Mouse (Mus musculus): ENCODE measurements around the gene Dlg2. TPM values are rescaled to one million over a fixed set of nuclear protein-coding genes. Genes with fewer than 3 reads are reported as not detected.

The Dlg2 gene
- polyA plus RNA-seq, 1 experiment from 2014 or later, result 0.87 TPM

- H3K4me1 ChIP-seq (replicated peaks; ENCODE audit: insufficient read depth, low read length), result no peaks in the 10 kb centered on the region; the same call in 1 of the 2 replicates
- H3K9ac ChIP-seq (ENCODE audit: low read depth, low read length), result peak overlapping the region; percentile 98
- H3K27ac ChIP-seq, result peak overlapping the region; percentile 99
- no peaks in the 10 kb centered on the region for H3K9me3 ChIP-seq (replicated peaks; ENCODE audit: low read length)
- H3K4me3 ChIP-seq (replicated peaks; ENCODE audit: low read depth, low read length), result peak overlapping the region; percentile 94
- no peaks in the 10 kb centered on the region for H3K27me3 ChIP-seq (ENCODE audit: insufficient read depth, low read length)
- peak overlapping the region; percentile 60 for H3K4me2 ChIP-seq (ENCODE audit: low read length)
- WGBS, result under 1% methylated on average over 121 of the region's 123 CpGs
- 0 out of 2 replicates have a peak, but pooled peaks cover 4% of the 10 kb centered on the region for H3K36me3 ChIP-seq (ENCODE audit: insufficient read depth, low read length)
- peak; percentile 82 for ATAC-seq (replicated peaks; ENCODE audit: low FRiP score, low read depth)
- peak; percentile 53 for TF ChIP-seq CTCF (IDR thresholded peaks at IDR 0.05; ENCODE audit: low read depth)
- peak; percentile 75 for DNase-seq (ENCODE audit: low spot score)
Measured at GRCm38 (mm10) chr7:90443101-90444091, 33.1 kb upstream of the Dlg2 start.

GRCm38 (mm10) chr7:90444206-90444605 lies 32.3 kb upstream of the Dlg2 start:
- no peak for ATAC-seq (replicated peaks; ENCODE audit: low FRiP score, low read depth)
- 0 out of 2 replicates have a peak, but pooled peaks cover 4% of the 10 kb centered on the region for H3K36me3 ChIP-seq (ENCODE audit: insufficient read depth, low read length)
- no peaks in the 10 kb centered on the region for H3K27me3 ChIP-seq (ENCODE audit: insufficient read depth, low read length)
- no peak for TF ChIP-seq CTCF (IDR thresholded peaks at IDR 0.05; ENCODE audit: low read depth)
- H3K4me3 ChIP-seq (replicated peaks; ENCODE audit: low read depth, low read length), result peak overlapping the region; percentile 94
- peak overlapping the region; percentile 60 for H3K4me2 ChIP-seq (ENCODE audit: low read length)
- 0% methylated on average over 6 of the region's 6 CpGs for WGBS
- no peaks in the 10 kb centered on the region; the same call in 1 of the 2 replicates for H3K4me1 ChIP-seq (replicated peaks; ENCODE audit: insufficient read depth, low read length)
- H3K9me3 ChIP-seq (replicated peaks; ENCODE audit: low read length), result no peaks in the 10 kb centered on the region
- DNase-seq (ENCODE audit: low spot score), result no peak
- H3K9ac ChIP-seq (ENCODE audit: low read depth, low read length), result peak overlapping the region; percentile 98
- H3K27ac ChIP-seq, result no peak overlapping the region

GRCm38 (mm10) chr7:90456149-90456844 lies 20.2 kb upstream of the Dlg2 start:
- Histone ChIP-seq H3K27ac (peak overlapping the region; percentile 32), H3K4me1 (replicated peaks; ENCODE audit: insufficient read depth, low read length) (peaks cover 8% of the 10 kb centered on the region; the same call in 1 of the 2 replicates), H3K4me2 (ENCODE audit: low read length) (peak overlapping the region; percentile 58), H3K27me3 (ENCODE audit: insufficient read depth, low read length) (no peaks in the 10 kb centered on the region), H3K9me3 (replicated peaks; ENCODE audit: low read length) (no peaks in the 10 kb centered on the region), H3K9ac (ENCODE audit: low read depth, low read length) (peak overlapping the region; percentile 61), H3K36me3 (ENCODE audit: insufficient read depth, low read length) (no peaks in the 10 kb centered on the region; the same call in 1 of the 2 replicates), H3K4me3 (replicated peaks; ENCODE audit: low read depth, low read length) (peak overlapping the region; percentile 61)
- TF ChIP-seq CTCF (IDR thresholded peaks at IDR 0.05; ENCODE audit: low read depth), result no peak
- no peak for DNase-seq (ENCODE audit: low spot score)
- ATAC-seq (replicated peaks; ENCODE audit: low FRiP score, low read depth), result no peak
- 12% methylated on average over 7 of the region's 7 CpGs for WGBS

- H3K4me3 ChIP-seq (replicated peaks; ENCODE audit: low read depth, low read length), result peak within 1 kb of the TSS; percentile 61
- peaks cover 8% of the 10 kb centered on the region; the same call in 1 of the 2 replicates for H3K4me1 ChIP-seq (replicated peaks; ENCODE audit: insufficient read depth, low read length)
- ATAC-seq (replicated peaks; ENCODE audit: low FRiP score, low read depth) (peak; percentile 98), DNase-seq (ENCODE audit: low spot score) (peak; percentile 95)
- peak; percentile 32; the same call in 1 of the 2 replicates for TF ChIP-seq CTCF (IDR thresholded peaks at IDR 0.05; ENCODE audit: low read depth)
- H3K9ac ChIP-seq (ENCODE audit: low read depth, low read length), result peak within 1 kb of the TSS; percentile 61
- H3K36me3 ChIP-seq (ENCODE audit: insufficient read depth, low read length), result no peaks in the 10 kb centered on the region; the same call in 1 of the 2 replicates
- H3K27me3 ChIP-seq (ENCODE audit: insufficient read depth, low read length), result no peaks in the 10 kb centered on the region
- peak within 1 kb of the TSS; percentile 58 for H3K4me2 ChIP-seq (ENCODE audit: low read length)
- under 1% methylated on average over 41 of the region's 41 CpGs for WGBS
- H3K27ac ChIP-seq, result peak within 1 kb of the TSS; percentile 88
- H3K9me3 ChIP-seq (replicated peaks; ENCODE audit: low read length), result no peaks in the 10 kb centered on the region
Measured at GRCm38 (mm10) chr7:90456845-90457468, 19.5 kb upstream of the Dlg2 start, which contains the start of gene Tmem126a. Gene Tmem126a (minus strand): TSS chr7:90457229.

- Histone ChIP-seq H3K9ac (ENCODE audit: low read depth, low read length) (peak overlapping the region; percentile 61), H3K4me3 (replicated peaks; ENCODE audit: low read depth, low read length) (peak overlapping the region; percentile 61), H3K36me3 (ENCODE audit: insufficient read depth, low read length) (no peaks in the 10 kb centered on the region; the same call in 1 of the 2 replicates), H3K4me2 (ENCODE audit: low read length) (peak overlapping the region; percentile 58), H3K9me3 (replicated peaks; ENCODE audit: low read length) (no peaks in the 10 kb centered on the region), H3K27ac (peak overlapping the region; percentile 88), H3K27me3 (ENCODE audit: insufficient read depth, low read length) (no peaks in the 10 kb centered on the region), H3K4me1 (replicated peaks; ENCODE audit: insufficient read depth, low read length) (peaks cover 8% of the 10 kb centered on the region; the same call in 1 of the 2 replicates)
- 7% methylated on average over 10 of the region's 10 CpGs for WGBS
- TF ChIP-seq CTCF (IDR thresholded peaks at IDR 0.05; ENCODE audit: low read depth), result peak; percentile 51
- ATAC-seq (replicated peaks; ENCODE audit: low FRiP score, low read depth), result peak; percentile 37
- DNase-seq (ENCODE audit: low spot score), result peak; percentile 59
Measured at GRCm38 (mm10) chr7:90457517-90457916, 19.0 kb upstream of the Dlg2 start.
